Mouse (Mus musculus): ENCODE data around the gene Dmrtc1b.
"Not testable (repeated sequence)": the region's sequence is repeated elsewhere in the genome, so short reads cannot be mapped to it uniquely, and the experiment has no call there.

The Dmrtc1b gene

DNA sequence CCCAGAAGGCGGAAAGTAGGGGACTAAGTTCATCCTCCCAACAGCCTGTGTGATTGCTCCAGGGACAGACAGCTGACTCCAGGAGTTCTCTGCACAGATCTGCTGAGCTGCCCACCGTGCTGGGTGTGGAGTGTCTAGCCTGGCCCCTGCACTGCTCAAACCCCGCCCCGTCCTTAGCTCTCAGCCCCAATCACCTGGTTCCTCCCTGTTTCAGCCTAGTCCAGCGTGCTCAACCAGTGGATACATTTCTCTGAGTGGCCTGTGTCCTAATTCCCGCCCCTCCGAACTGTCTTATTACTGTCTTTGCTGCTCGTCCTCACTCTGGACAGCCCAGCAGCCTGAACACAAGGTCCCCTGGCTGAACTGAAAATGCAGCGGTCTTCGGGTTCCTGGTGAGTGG lies at the start of gene Dmrtc1b, which contains the start of gene Gm9112:
TSS of gene Dmrtc1b (plus strand) at position 331 of the 400 bp plus-strand sequence.
TSS of gene Gm9112 (minus strand) at position 101 of the 400 bp plus-strand sequence.
- DNase-seq (ENCODE audit: low spot score in 2 of 2): not testable (repeated sequence)

DNA sequence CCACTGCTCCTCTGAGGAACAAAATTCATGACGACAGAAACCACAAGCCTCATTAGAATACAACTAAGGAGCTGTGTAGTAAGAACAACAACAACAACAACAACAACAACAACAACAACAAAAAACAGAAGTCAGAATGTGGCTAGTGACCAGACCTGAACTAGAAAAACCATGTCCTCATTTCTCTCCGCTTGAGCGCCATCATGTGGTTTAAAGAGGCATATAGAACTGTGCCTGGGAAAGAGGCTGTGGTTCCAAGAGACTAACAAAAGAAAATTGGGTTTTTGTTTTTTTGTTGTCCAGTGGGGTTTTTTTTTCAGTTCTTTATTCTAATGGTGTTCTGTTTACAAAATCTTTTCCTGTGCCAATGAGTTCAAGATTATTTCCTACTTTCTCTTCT lies 47.0 kb upstream of the Dmrtc1b start:
- no peak for DNase-seq (ENCODE audit: low spot score in 2 of 2)

DNA sequence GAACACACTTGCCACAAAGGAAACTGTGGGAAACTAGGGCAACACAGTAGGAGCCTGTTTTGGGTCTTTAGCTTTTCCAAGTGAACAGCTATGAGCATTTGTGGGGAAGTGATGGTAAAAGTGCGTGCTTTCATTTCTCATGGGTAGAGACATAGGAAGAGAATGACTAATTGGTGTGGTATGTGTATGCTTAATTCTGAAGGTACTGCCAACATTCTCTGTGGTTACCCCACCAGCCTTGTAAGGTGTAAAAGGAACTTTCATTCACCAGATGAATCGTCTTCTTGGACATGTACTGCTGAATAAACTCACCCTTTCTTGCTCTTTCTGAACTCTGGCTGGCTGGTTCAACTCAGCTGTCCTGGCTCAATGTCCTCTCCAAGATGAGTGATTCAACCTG lies 41.0 kb upstream of the Dmrtc1b start:
- no peak for DNase-seq (ENCODE audit: low spot score in 2 of 2)

DNA sequence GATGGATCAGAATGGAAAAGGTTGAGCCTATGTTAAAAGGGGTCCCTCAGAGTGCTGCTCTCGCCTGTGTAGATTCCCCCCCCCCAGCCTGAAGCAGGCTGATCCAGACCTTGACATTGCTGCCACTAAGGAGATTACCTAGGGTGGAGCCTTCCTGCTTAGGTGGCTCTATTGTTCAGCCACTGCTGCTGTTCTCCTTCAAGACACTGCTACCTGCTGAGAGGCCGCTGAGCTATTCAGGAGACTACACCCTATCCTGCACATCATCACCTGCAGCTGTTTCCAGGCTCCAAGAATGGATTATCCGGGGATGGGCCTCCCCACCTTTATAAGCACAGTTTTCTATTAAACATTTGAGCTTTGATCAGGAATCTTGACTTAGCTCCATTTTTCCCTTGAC lies 23.0 kb upstream of the Dmrtc1b start:
- not testable (repeated sequence) for DNase-seq (ENCODE audit: low spot score in 2 of 2)

DNA sequence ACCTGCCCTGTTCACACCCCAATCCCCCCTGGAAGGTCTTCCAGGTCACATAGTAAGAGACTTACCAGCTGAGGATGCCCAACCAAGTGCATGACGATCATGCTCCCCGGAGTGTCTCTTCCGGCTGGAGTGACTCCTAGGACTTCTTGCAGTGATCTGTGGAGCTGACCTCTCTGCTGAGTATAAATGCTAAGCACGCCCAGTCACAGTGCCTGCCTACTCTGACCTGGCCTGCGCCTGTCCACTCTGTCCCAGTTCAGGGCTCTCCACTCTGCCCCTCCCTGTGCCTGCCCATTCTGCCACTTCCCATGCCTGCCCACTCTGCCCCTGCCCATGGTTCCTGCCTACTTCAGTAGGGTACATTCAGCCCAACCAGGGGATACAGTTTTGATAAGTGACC lies 20.8 kb upstream of the Dmrtc1b start, which contains the start of gene Gm3880:
TSS of gene Gm3880 (minus strand) at position 101 of the 400 bp plus-strand sequence.
- DNase-seq (ENCODE audit: low spot score in 2 of 2): not testable (repeated sequence)

GRCm38 (mm10) chrX:102689252-102689651 lies 18.4 kb upstream of the Dmrtc1b start:
- not testable (repeated sequence) for DNase-seq (ENCODE audit: low spot score in 2 of 2)

- not testable (repeated sequence) for DNase-seq (ENCODE audit: low spot score in 2 of 2)
These were observed 7.0 kb upstream of the Dmrtc1b start for GRCm38 (mm10) chrX:102700636-102701035.

DNA sequence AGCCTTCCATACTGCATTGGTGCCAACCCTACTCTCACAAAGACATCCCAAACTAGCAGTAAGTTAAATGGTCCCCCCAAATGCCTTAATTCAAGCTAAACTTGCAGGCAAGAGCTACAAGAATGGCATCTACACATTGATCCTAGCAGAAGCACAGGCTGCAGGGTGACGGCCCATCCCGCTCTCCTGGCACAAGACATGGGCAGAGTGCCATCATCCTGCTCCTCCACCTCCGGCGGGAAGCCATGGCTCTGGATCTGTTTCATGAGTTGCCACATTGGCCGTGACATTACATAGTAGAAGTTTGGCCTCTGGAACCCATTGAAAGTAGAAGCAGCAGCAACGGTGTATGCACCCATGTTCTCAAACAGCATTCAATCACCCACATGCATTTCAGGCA lies 16.6 kb downstream of the Dmrtc1b start:
- not testable (repeated sequence) for DNase-seq (ENCODE audit: low spot score in 2 of 2)

Data from spleen, postnatal 4 days (tissue).